Mouse (Mus musculus) large intestine, adult 2 months (tissue): Measurements from ENCODE around the gene Maml3. TPM values are rescaled to one million over a fixed set of nuclear protein-coding genes. Genes with fewer than 3 reads are reported as not detected.

Source experiments
- DNase-seq: peaks from one replicate; pipeline ENCODE4 v3.0.0-alpha.2; 2012; ENCODE audit warnings: low read depth, low spot score
- WGBS: fragments of 180-500 bp; shearing (Covaris S2); methylation state at CpG from one replicate; pipeline ENCODE4 v1.1.7; 2018; 5-methylcytosine and 5-hydroxymethylcytosine counted together
- polyA plus RNA-seq: library from polyadenylated mRNA; depleted of rRNA; stranded (reverse); fragments of >200 nt; gene quantifications from 2 replicates; pipeline ENCODE4 v1.2.3, GENCODE M21; 2012

Gene Maml3
- polyA plus RNA-seq, 1 experiment, result 1.8 TPM

DNA sequence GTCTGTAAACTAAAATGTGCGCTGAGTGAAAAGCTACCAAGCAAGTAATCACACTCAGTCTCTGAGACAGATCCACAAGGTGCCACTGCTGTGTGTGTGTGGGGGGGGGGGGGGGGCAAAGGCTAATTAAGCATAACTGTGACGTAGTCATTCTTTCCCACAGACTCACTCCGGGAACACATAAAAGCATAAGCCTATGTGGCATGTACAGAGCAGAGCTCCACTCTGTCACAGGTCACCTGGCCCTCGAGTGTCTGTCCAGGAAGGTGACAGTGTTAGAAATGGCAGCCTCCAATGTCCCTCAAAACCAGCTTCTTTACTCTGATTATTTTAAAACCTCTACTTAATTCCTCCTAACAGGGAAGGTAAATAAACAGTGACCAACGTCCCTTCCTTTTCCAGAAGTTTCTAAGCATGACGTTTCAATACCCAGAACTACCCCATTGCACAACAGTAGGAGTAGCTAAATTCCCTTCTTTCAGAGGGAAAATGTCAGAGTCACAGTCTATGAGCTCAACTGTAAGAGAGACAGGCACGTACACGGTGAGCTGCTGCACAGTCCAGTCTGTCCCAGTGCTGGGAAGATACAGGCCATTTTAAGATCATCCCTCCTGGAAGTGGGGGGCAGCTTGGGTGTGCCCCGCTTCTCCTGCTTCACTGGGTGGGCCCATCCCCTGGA lies 93.7 kb downstream of the Maml3 start:
- WGBS, result 72% methylated on average over 9 of the region's 9 CpGs
- no peak for DNase-seq

DNA sequence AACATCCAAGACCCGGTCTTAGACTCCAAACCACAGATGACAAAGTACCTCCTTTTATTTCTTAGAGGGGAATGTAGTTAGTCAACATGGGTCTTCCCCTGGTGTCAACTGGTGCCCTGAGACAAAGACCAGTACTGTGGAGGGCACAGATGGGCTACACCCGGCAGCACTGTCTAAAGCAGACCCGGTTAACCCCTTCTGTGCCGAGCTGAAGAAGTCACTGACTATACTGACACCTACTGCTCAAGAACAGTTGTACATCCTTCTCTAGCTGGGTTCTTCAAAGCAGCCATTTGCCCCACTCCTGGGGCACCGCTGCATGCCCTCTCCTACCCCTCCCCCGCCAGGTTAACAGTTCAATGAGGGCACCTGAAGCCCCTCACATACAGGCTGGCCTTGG lies 95.6 kb downstream of the Maml3 start:
- no peak for DNase-seq
- 45% methylated on average over 6 of the region's 6 CpGs for WGBS

DNA sequence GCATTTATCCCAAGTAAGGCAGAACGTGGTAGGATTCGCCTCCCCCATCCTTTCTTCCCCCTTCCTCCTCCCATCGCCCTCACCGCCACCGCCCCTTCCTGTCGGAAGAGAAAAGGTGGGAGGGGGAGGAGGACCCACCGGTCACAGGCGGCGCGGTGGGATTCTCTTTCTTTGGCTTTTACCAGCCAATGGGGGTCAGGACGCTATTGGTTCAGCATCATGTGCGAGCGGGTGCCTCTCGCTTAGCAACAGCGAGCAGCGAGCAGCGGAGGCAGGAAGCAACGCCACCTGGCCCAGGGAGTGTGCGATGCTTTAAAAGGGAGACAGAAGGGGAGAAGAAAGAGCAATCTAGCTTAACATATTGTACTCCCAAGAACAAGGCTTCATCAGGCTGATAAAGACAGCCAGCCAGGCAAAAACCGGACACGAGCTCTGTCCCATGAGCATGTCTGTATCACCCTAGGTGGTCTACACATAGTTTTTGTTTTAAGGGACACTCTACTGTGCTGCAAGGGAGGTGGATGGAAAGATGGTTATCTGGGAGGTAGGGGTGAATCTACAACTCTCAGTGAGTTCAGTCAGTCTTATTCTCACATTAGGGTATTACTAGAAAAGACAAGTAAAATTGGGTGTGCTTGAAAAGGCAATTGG lies 97.1 kb downstream of the Maml3 start:
- 3% methylated on average over 21 of the region's 21 CpGs for WGBS
- no peak for DNase-seq

DNA sequence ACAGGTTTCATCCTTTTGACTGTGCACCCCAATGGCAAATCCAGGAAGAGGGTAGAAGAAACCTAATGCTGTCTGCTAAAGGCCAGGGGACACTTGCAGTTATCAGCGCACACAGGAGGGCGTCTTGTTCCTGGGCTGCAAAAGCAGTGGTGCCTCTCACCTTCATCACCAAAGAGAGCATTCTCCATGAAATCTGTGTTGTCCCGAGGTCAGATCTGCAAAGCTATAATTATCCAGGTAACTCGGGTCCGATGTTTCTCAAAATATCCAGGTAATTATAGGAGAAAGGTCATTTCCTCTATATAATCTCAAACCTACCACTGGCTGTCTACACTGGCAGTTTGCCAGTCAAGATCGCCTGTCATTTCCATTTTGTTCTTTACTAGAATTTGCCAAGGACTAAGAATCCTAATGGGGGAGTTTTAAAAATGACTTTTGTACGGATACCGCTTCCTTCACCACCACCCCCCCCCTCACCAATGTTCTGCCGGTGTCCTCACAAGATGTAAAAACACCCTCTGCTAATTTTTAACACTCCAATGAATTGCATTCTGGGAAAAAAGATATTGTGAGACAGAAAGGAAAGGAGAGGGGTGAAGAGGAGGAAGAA lies 98.0 kb downstream of the Maml3 start:
- no peak for DNase-seq
- 27% methylated on average over 9 of the region's 9 CpGs for WGBS

DNA sequence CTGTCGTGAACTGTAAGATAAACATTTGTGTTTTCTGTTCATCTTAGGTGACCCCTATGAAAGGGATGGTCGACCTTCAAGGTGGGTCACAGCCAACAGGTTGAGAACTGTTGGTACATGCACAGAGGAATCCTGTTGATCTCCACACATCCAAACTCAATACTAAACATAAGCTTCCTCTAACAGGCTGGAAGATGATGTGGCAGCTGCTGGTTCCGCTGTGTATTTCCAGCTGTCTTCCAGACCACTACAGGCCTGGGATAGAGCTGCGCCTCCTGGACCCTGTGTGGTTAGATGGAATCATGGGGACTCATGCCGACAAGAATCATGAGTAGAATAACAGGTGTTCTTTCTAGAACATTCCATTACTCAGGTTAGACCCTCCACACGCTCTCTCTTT lies 101.2 kb downstream of the Maml3 start:
- 84% methylated on average over 6 of the region's 6 CpGs for WGBS
- DNase-seq, result no peak

DNA sequence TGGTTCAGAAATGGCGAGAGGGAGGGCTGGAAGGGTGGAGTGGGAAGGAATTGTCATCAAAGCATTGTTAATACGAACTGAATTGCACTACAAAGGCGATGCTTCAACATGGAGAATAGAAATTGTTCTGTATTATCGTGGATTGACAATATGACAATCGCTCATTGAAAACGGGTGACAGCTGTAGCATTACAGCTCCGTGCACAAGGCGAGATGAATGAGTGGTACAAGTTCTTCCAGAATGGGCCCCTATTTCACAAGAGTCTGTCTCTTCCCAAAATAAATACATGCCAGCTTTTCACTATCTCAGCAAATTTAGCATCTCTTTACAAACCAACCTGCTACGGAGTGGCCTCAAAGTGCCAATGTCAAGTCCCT lies 103.4 kb downstream of the Maml3 start:
- no peak for DNase-seq
- WGBS, result 89% methylated on average over 9 of the region's 9 CpGs

DNA sequence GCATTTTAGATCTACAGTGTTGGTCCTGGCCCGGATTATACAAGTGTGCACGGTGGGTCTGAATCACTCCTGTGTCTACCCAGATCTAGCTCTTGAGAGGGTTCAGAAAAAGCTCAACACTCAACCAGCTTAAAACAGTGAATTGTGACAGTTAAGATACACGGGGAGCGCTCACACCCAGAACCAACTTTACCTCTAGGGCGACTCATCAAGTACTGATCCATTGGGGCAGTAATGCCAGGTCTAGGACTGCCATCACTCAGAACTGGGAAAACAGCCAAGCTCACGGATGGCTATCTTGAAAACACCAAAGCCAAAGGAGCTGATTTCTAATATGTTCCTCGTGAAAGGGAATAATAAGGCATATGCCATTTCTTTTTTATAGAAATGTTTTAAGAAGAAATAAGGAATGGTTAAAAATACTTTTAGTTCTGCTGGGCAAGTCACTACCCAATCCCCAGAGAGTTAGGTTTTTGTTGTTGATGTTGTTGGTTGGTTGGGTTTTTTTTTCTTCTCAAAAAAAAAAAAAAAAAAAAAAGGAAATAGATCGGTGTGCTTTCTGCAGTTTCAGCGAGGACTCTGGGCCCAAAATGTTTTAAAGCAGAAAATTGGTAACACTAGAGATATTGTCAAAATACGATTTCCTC lies 103.9 kb downstream of the Maml3 start:
- DNase-seq, result no peak
- 87% methylated on average over 10 of the region's 10 CpGs for WGBS

DNA sequence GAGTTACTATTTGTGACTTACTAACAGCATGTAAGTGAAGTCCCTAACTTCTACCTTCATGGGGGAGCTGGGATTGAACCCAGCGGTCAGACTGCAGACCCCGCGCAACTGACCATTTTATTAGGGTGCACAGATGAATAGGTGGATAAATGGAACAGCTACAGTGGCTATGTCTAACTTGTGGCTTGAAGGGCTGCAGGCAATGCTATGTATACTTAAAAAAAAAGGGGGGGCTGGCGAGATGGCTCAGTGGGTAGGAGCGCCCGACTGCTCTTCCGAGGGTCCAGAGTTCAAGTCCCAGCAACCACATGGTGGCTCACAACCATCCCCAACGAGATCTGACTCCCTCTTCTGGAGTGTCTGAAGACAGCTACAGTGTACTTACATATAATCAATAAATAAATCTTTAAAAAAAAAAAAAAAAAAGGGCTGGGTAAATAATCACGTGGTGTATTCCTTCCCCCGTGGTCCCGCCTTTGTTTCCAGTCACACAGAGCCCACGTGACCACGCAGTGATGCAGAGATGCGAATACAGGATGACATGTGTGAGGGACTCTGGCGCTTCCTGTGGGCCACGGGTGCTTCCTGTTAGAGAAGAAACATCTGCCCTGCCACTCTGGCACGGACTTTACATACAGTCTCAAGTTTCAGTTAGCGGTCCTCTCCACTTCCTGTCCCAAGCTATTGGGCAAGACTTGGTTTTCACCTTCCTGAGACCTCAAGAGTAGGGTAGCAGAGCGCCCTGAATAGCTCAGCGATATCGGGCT lies 105.0 kb downstream of the Maml3 start:
- no peak for DNase-seq
- WGBS, result 80% methylated on average over 21 of the region's 21 CpGs

DNA sequence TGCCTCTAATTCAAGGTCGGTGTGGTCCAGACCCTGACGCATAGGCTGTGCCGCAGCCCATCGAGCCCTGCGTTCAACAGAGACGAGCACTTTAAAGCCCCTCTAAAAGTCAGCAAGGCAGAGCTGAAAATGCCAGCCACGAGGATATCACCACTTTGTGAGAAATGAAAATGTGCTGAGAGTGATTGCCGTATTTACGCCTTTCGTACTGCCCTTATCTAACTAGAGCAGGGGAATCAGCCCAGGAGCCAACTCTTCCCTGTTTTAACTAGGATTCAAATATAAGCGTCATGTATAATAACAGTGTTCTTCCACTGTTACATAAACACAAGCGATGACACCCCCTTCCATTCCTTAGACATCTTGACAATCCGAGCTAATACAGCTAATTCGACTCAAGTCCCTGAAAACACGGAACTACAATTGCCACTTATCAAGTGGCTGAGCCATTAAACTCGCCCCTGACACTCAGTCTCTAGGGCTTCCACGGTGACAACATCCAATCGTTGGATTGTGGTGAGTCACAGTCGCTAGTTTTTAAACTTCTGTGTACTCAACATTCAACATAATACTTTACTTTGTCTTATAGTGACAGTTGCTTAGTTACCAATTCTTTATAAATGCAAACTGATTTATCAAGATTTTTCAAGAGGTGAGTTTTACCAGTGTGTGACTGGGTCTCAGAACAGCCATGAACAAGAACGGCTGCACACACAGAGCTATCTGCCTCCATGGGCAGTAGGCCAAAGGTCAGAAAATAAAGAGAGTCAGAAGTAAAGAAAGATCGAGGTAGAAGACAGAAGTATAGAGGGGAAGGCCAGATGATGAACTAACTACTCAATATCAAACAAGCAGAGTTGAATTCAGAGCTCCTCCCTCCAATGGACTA lies 106.1 kb downstream of the Maml3 start:
- DNase-seq, result no peak
- WGBS, result 47% methylated on average over 21 of the region's 21 CpGs

DNA sequence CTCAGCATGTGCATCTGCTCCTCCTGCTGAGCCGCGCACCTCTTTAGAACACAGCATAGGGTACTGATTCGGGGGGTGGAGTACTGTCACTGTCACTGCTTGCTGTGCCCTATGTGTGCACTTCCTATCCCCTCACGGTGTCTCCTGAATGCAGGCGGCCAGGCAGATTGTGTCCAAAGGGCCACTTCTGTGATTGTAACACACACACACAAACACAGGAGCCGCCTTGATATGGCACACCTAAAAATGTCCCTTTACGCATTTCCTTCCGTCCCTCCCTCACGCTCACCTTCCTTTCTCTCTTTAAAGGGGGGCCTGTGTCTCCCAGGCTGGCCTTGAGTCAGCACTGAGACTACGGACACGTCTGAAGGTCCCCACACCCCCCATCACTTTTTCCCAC lies 107.3 kb downstream of the Maml3 start:
- no peak for DNase-seq
- 86% methylated on average over 11 of the region's 11 CpGs for WGBS

DNA sequence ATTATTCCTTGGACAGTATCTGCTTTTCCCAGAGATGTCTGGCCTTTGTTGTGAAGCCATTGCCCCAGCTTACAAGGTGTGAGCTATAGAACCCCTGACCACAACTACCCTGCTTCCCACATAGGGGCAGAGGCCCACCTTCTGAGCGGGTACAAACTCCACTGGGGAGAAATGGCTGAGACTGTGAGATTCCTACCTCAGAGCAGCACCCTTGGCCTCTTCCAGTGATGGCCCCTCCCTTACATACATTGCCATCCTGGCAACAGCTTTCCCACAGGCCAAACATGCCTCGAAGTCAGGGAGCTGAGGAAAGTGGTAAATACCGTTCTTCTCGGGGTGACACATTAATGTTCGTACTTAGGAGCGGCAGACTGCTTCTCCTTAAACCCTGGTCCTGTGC lies 118.4 kb downstream of the Maml3 start:
- WGBS, result 67% methylated on average over 6 of the region's 6 CpGs
- no peak for DNase-seq

DNA sequence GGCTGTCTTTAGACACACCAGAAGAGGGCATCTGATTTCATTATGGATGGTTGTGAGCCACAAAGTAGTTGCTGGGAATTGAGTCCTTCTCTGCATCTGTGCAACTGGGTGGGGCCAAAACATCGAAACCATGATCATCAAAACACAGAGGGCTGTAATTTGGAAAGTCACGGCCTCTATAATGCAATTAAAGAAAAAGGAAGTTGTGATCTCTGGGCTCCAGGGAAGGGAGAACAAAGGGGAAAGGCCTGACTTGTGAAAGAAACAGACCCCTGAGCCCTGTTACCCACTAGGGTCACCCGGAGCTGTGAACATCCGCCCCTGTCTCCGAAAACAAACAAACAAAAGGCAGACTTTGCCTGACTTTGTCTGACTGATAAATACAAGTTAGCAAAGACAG lies 123.4 kb downstream of the Maml3 start:
- 69% methylated on average over 5 of the region's 5 CpGs for WGBS
- no peak for DNase-seq

DNA sequence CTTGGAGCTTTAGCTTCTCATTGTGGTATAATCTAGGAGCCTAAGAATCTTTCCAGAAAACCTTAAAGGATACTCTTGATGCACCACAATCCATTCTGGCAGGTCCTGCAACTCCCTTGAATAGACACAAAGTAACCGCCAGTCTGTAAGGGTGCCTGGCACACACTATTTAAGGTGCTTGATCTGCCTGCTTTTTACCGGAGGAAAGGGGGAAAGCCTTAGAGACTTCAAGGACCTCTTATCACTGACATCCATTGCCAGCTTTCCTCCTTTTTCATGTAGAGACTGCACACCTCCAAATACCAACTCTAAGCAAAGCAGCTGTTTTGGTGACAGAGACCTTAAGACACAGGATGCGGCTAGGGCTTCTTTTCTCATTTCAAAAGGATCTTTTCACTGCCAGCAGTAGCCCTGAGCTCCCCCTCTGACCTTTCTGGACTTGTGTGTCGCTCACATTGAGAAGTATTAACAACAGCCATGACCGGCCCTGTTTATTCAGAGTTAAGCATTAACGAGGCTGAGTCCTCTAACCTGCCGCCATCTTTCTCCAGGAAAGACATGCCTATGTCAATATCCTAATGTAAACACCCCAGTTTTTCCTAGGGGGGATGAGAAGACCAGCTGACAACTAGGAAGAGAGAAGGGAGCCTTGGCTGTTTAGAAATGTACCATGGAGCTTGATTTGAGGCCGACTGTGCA lies 127.1 kb downstream of the Maml3 start:
- WGBS, result 27% methylated on average over 8 of the region's 8 CpGs
- DNase-seq, result peak; percentile 31

DNA sequence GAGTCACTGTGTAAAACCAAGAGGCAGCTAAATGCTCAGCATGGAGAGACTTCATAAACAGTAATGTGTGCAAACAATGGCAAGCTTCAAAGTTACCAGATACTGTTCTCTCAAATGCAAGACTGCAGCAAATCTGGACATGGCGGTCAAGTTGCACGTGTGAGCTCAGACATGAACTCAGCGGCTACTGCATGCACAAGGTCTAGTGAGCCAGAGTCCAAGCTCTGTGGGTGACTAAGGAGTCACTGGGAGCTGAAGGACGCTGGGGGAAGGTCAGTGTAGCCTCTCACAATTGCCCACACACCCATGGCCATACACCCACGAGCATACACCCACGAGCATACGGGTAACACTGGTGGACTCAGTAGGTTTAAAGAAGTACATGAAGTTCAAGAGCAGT lies 130.3 kb downstream of the Maml3 start:
- DNase-seq, result no peak
- 96% methylated on average over 7 of the region's 7 CpGs for WGBS

DNA sequence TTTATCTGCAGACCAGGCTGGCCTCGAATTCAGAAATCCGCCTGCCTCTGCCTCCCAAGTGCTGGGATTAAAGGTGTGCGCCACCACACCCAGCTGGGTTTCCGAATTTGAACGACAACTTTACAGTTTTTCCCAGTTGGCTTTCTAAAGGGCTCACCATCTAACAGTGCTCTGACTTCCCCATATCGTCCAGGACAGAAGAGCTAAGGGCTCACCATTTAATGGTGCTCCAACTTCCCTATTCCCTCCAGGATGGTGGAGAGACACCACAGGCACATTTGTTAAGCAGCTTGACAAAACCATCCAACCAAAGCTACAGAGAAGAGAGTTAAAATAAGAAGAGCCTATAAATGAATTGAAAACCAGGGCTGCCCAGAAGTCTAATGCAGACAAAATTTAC lies 130.7 kb downstream of the Maml3 start:
- 90% methylated on average over 6 of the region's 6 CpGs for WGBS
- no peak for DNase-seq

DNA sequence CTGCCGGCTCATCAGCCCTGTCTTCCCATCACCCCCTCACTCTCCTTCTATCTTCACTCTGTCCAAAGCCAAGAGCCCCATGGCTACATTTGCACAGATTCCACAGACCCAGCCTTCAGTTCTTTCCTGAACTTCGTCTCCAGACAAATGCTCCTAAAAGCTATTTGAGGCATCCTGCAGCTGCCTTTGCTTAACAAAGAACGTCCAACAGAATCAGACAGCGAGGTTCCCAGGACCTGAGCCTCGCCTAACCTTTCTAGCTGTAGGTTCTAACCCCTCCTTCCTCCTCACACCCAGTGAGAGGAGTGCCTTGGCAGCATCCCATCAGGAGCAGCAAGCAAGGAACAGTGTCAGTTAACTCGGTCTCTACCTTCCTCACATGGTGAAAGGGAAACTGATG lies 132.3 kb downstream of the Maml3 start:
- WGBS, result 58% methylated on average over 6 of the region's 6 CpGs
- DNase-seq, result no peak

DNA sequence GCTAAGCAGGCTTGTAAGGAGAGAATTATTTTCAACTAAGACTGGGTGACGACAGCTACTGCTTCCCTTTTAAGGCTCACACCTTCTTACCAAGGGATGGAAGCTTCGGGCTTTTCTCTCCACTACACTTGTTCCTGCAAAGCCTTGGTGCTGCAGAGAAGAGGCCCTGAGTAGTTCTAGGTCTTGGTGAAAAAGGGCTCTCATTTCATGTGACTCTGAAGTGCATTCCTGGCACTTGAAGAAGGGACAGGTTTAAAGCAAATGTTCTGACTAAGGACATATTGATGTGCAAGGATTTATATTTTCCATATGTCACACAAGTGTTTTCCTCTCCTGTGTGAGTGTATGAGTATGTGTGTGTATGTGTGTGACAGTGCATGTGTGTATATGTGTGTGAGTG lies 134.4 kb downstream of the Maml3 start:
- DNase-seq, result no peak
- 85% methylated on average over 2 of the region's 2 CpGs for WGBS

DNA sequence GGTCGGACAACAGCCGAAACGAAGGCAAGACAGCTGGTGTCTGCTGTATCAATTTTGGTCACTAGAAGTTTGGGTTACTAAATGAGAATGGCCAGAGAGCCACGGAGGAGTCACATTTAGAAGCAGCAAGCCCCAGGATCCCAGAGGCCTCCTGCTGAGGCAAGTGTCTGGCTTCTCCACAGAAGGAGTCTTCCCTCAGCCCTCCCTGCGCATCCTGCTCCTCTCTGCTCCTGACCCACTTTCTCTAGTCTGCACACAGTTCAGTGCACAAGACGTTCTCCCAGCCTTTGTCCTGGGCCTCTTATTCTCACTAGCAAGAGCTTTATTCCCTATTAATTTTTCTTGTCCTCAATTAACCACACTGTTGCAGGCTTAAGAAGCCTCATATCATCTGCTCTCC lies 135.4 kb downstream of the Maml3 start:
- WGBS, result 92% methylated on average over 6 of the region's 6 CpGs
- no peak for DNase-seq

DNA sequence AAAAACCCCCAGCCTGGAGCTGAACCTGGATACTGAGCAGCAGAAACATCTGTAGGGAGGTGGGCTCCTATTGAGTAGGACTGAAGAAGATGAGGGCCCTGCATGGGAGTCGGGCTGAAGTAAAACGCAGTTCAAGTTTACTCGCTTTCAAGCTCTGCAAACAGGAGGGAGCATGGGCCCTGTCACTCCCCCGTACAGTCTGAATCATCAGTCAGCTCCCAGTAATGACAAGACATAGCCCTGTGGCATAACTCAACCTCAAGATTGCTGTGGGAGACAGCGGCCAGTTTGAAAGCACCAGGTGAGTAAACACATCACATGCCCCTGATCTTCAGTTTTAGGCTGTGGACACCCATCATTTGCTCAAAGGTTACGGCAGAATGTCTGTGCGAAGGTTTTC lies 139.0 kb downstream of the Maml3 start:
- 48% methylated on average over 7 of the region's 7 CpGs for WGBS
- no peak for DNase-seq
